Mouse (Mus musculus) olfactory bulb, adult 2 months (tissue): ENCODE data around the gene Insr.

ENCODE experiments used
- CTCF ChIP-seq: fragments of 200-500 bp; IDR thresholded peaks from 2 replicates; pipeline ENCODE4 v1.5.1; 2012; ENCODE audit warnings: low read depth, mild to moderate bottlenecking, low read length, moderate library complexity; ENCODE audit not compliant: insufficient read depth
- POLR2A ChIP-seq: fragments of 200-500 bp; IDR thresholded peaks from 2 replicates; pipeline ENCODE4 v1.6.1; 2012; ENCODE audit warnings: mild to moderate bottlenecking, low read depth, low read length, moderate library complexity; ENCODE audit not compliant: insufficient read depth

GRCm38 (mm10) chr8:3179930-3180329, 99.5 kb downstream of the Insr start:
- TF ChIP-seq CTCF (no peak), POLR2A (no peak)
